Mouse (Mus musculus): ENCODE measurements around the gene Gm28042. TPM values are rescaled to one million over a fixed set of nuclear protein-coding genes. Genes with fewer than 3 reads are reported as not detected.

The Gm28042 gene
- total and polyA plus RNA-seq, 3 experiments, result 0.77 to 1.9 (median 1.8) TPM

DNA sequence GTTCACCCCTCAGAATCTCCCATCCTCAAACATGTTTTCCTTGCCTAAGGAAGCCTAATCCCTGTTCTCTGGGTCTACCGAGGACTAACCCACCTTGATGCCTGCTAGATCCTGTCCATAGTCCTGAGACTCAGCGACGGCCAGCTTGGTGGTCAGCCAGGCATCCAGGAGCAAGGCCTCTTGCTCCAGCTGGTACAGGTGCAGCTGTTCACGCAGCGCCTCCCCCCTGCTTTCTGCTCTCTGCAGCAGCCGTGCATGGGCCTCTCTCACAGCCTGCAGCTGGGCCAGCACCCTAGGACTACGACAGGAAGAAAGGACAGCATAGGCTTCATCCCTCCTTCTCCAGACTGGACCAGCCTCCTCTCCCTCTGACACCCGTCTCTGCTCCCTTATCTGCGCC lies 20.9 kb downstream of the Gm28042 start:
- Histone ChIP-seq H3K27me3 (replicated peaks) (peaks cover 9% of the 10 kb centered on the region), H3K4me2 (ENCODE audit: insufficient read depth, low read depth, poor library complexity, severe bottlenecking) (no peak overlapping the region), H3K9me3 (replicated peaks; ENCODE audit: low read length) (no peaks in the 10 kb centered on the region), H3K9ac (ENCODE audit: insufficient read depth, low read depth) (no peak overlapping the region), H3K36me3 (replicated peaks in 1 of 2; ENCODE audit: control insufficient read depth in 1 of 2, insufficient read depth in 1 of 2, low read length in 1 of 2) (peaks cover 0 to 6% of the 10 kb centered on the region in 2 experiments), H3K79me2 (replicated peaks; ENCODE audit: control insufficient read depth, extremely low read depth, insufficient read depth, poor library complexity, severe bottlenecking) (no peaks in the 10 kb centered on the region), H3K27ac (ENCODE audit: insufficient read depth, low read depth) (no peak overlapping the region), H3K4me1 (ENCODE audit: control insufficient read depth in 1 of 2, insufficient read depth in 2 of 2) (no peaks in the 10 kb centered on the region), H3K4me3 (replicated peaks in 1 of 3; ENCODE audit: low read depth in 2 of 3, low read length in 2 of 3, poor library complexity in 1 of 3) (no peak overlapping the region)
- TF ChIP-seq NRF1 (IDR thresholded peaks at IDR 0.05; ENCODE audit: low read depth, low read length) (no peak), ZMIZ1 (IDR thresholded peaks at IDR 0.05; ENCODE audit: low read depth, low read length) (no peak), POLR2AphosphoS2 (IDR thresholded peaks at IDR 0.05; ENCODE audit: low read depth, low read length) (no peak), USF2 (conservative IDR thresholded peaks at IDR 0.05; ENCODE audit: low read depth, low read length) (no peak), USF1 (IDR thresholded peaks at IDR 0.05; ENCODE audit: low read depth, low read length) (no peak), UBTF (IDR thresholded peaks at IDR 0.05; ENCODE audit: low read depth, low read length) (no peak), CTCF (conservative IDR thresholded peaks at IDR 0.05 in 1 of 2, IDR thresholded peaks at IDR 0.05 in 1 of 2; ENCODE audit: low read depth in 2 of 2, low read length in 2 of 2) (no peak), ZKSCAN1 (IDR thresholded peaks at IDR 0.05; ENCODE audit: borderline replicate concordance, low read depth, low read length) (no peak), EP300 (IDR thresholded peaks at IDR 0.05; ENCODE audit: low read length) (no peak), MAFK (IDR thresholded peaks at IDR 0.05; ENCODE audit: insufficient replicate concordance, low read length) (no peak), ZC3H11A (IDR thresholded peaks at IDR 0.05; ENCODE audit: low read depth, low read length) (no peak), POLR2A (IDR thresholded peaks at IDR 0.05; ENCODE audit: low read depth, low read length) (no peak), ZNF384 (IDR thresholded peaks at IDR 0.05; ENCODE audit: low read depth, low read length) (no peak), RAD21 (IDR thresholded peaks at IDR 0.05; ENCODE audit: low read depth, low read length) (no peak), CHD2 (IDR thresholded peaks at IDR 0.05; ENCODE audit: low read length) (no peak), ETS1 (conservative IDR thresholded peaks at IDR 0.05; ENCODE audit: low read depth, low read length) (no peak), KAT2A (IDR thresholded peaks at IDR 0.05; ENCODE audit: insufficient replicate concordance, low read length) (no peak), GABPA (IDR thresholded peaks at IDR 0.05; ENCODE audit: insufficient replicate concordance, low read depth, low read length) (no peak), JUND (conservative IDR thresholded peaks at IDR 0.05; ENCODE audit: low read depth, low read length) (no peak)
- in situ Hi-C loops (cut with MboI; ENCODE audit: low pct_ligation_motif_present, low pct_unique_long_range_greater_than_20kb, low sequenced_read_pairs), result no loop called here
- DNase-seq (ENCODE audit: extremely low read depth), result no peak
- dilution Hi-C loops (cut with MboI; ENCODE audit: extremely low pct_ligation_motif_present, extremely low pct_unique_long_range_greater_than_20kb, low sequenced_read_pairs), result no loop called here

DNA sequence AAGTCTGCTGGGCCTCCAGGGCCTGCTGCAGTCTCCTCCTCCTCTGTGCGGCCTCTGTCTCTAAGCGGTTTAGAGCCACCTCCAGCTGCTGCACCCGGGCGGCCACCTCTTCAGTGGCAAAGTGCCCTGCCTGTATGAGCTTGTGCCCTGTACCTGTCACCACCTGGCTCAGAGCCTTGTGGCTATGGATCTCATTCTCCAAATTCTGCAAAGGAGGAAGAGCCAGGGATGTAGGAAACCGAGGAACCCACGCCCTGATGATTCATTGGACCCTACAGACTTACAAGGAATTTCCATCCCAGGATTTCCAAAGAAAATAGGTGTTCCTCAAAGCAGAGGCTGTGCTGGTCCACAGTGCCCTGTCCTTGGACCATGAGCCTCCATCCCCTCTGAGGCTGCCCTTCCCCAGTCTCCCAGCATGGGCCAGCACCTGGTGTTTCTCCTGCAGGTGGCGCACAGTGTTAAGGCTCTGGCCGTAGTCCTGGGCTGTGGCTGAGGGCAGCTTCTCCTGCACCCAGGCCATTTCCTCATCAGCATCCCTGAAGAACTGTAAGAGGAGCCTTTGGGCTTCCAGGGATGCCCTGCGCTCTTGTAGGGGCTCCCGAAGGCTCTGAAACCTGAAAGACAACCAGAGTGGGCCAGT lies 22.5 kb downstream of the Gm28042 start:
- no peak overlapping the region for H3K9ac ChIP-seq (ENCODE audit: insufficient read depth, low read depth)
- dilution Hi-C loops (cut with MboI; ENCODE audit: extremely low pct_ligation_motif_present, extremely low pct_unique_long_range_greater_than_20kb, low sequenced_read_pairs), result no loop called here
- H3K4me1 ChIP-seq (ENCODE audit: control insufficient read depth in 1 of 2, insufficient read depth in 2 of 2), result no peaks in the 10 kb centered on the region
- peaks cover 9% of the 10 kb centered on the region for H3K27me3 ChIP-seq (replicated peaks)
- TF ChIP-seq CTCF (conservative IDR thresholded peaks at IDR 0.05 in 1 of 2, IDR thresholded peaks at IDR 0.05 in 1 of 2; ENCODE audit: low read depth in 2 of 2, low read length in 2 of 2) (peak; percentile 18 to 78; a peak in 3 of 4 replicates), HCFC1 (IDR thresholded peaks at IDR 0.05; ENCODE audit: low read depth, low read length) (no peak), SMC3 (IDR thresholded peaks at IDR 0.05; ENCODE audit: low read depth, low read length) (peak; percentile 76), POLR2A (IDR thresholded peaks at IDR 0.05; ENCODE audit: low read depth, low read length) (no peak), USF2 (conservative IDR thresholded peaks at IDR 0.05; ENCODE audit: low read depth, low read length) (no peak), RAD21 (IDR thresholded peaks at IDR 0.05; ENCODE audit: low read depth, low read length) (peak; percentile 60), ZMIZ1 (IDR thresholded peaks at IDR 0.05; ENCODE audit: low read depth, low read length) (no peak), MAFK (IDR thresholded peaks at IDR 0.05; ENCODE audit: insufficient replicate concordance, low read length) (no peak)
- peak; percentile 24 for DNase-seq (ENCODE audit: extremely low read depth)
- H3K36me3 ChIP-seq (replicated peaks in 1 of 2; ENCODE audit: control insufficient read depth in 1 of 2, insufficient read depth in 1 of 2, low read length in 1 of 2), result no peaks in the 10 kb centered on the region
- H3K9me3 ChIP-seq (replicated peaks; ENCODE audit: low read length), result no peaks in the 10 kb centered on the region
- H3K79me2 ChIP-seq (replicated peaks; ENCODE audit: control insufficient read depth, extremely low read depth, insufficient read depth, poor library complexity, severe bottlenecking), result no peaks in the 10 kb centered on the region
- in situ Hi-C loops (cut with MboI; ENCODE audit: low pct_ligation_motif_present, low pct_unique_long_range_greater_than_20kb, low sequenced_read_pairs), result no loop called here
- no peak overlapping the region for H3K4me2 ChIP-seq (ENCODE audit: insufficient read depth, low read depth, poor library complexity, severe bottlenecking)
- no peak overlapping the region for H3K4me3 ChIP-seq (replicated peaks in 1 of 3; ENCODE audit: low read depth in 2 of 3, low read length in 2 of 3, poor library complexity in 1 of 3)
- no peak overlapping the region for H3K27ac ChIP-seq (ENCODE audit: insufficient read depth, low read depth)
